Mouse (Mus musculus): ENCODE measurements around the gene Tmem189. TPM values are rescaled to one million over a fixed set of nuclear protein-coding genes. Genes with fewer than 3 reads are reported as not detected.

Tmem189 gene
- polyA plus RNA-seq, 1 experiment from 2014 or later, result 53.8 TPM

- Histone ChIP-seq H3K27ac (no peak overlapping the region), H3K9me3 (no peaks in the 10 kb centered on the region), H3K4me1 (peaks cover 17% of the 10 kb centered on the region), H3K4me3 (no peak overlapping the region), H3K36me3 (no peaks in the 10 kb centered on the region), H3K27me3 (ENCODE audit: insufficient read depth, poor library complexity, severe bottlenecking) (no peaks in the 10 kb centered on the region)
- WGBS, result 62% methylated on average over 4 of the region's 4 CpGs
- no peak for DNase-seq (ENCODE audit: low spot score)
Measured at GRCm38 (mm10) chr2:167669398-167669797, 20.2 kb downstream of the Tmem189 start.

GRCm38 (mm10) chr2:167668426-167668825, 21.2 kb downstream of the Tmem189 start:
- Histone ChIP-seq H3K36me3 (no peaks in the 10 kb centered on the region), H3K4me3 (no peak overlapping the region), H3K27me3 (ENCODE audit: insufficient read depth, poor library complexity, severe bottlenecking) (no peaks in the 10 kb centered on the region), H3K4me1 (peaks cover 17% of the 10 kb centered on the region), H3K27ac (no peak overlapping the region), H3K9me3 (no peaks in the 10 kb centered on the region)
- DNase-seq (ENCODE audit: low spot score), result no peak
- WGBS, result 75% methylated on average over 5 of the region's 5 CpGs

GRCm38 (mm10) chr2:167665972-167666713, 23.5 kb downstream of the Tmem189 start:
- Histone ChIP-seq H3K36me3 (no peaks in the 10 kb centered on the region), H3K4me1 (peaks cover 13% of the 10 kb centered on the region), H3K27ac (no peak overlapping the region), H3K4me3 (no peak overlapping the region), H3K9me3 (no peaks in the 10 kb centered on the region), H3K27me3 (ENCODE audit: insufficient read depth, poor library complexity, severe bottlenecking) (peaks cover 6% of the 10 kb centered on the region; the same call in 1 of the 2 replicates)
- no peak for DNase-seq (ENCODE audit: low spot score)
- 82% methylated on average over 18 of the region's 18 CpGs for WGBS

GRCm38 (mm10) chr2:167662713-167663112, 26.9 kb downstream of the Tmem189 start:
- WGBS, result 45% methylated on average over 6 of the region's 6 CpGs
- peak overlapping the region; percentile 84; the same call in 1 of the 2 replicates for H3K4me3 ChIP-seq
- DNase-seq (ENCODE audit: low spot score), result no peak

GRCm38 (mm10) chr2:167661270-167662203, 28.1 kb downstream of the Tmem189 start, which contains the start of gene Gm20431:
Gene Gm20431, minus strand, starts transcription at chr2:167661496.
- DNase-seq (ENCODE audit: low spot score), result peak; percentile 95
- H3K4me1 ChIP-seq, result peaks cover 50% of the 10 kb centered on the region
- WGBS, result 2% methylated on average over 109 of the region's 110 CpGs

More at GRCm38 (mm10) chr2:167662713-167663112, 26.9 kb downstream of the Tmem189 start:
- peaks cover 2% of the 10 kb centered on the region for H3K36me3 ChIP-seq
- no peaks in the 10 kb centered on the region for H3K9me3 ChIP-seq
- H3K27me3 ChIP-seq (ENCODE audit: insufficient read depth, poor library complexity, severe bottlenecking), result peaks cover 6% of the 10 kb centered on the region; the same call in 1 of the 2 replicates
- peaks cover 43% of the 10 kb centered on the region for H3K4me1 ChIP-seq
- H3K27ac ChIP-seq, result peak overlapping the region; percentile 91; the same call in 1 of the 2 replicates

GRCm38 (mm10) chr2:167660611-167660971, 29.0 kb downstream of the Tmem189 start:
- Histone ChIP-seq H3K27me3 (ENCODE audit: insufficient read depth, poor library complexity, severe bottlenecking) (peaks cover 6% of the 10 kb centered on the region; the same call in 1 of the 2 replicates), H3K4me3 (peak overlapping the region; percentile 84), H3K4me1 (peaks cover 50% of the 10 kb centered on the region), H3K27ac (peak overlapping the region; percentile 91), H3K9me3 (no peaks in the 10 kb centered on the region), H3K36me3 (peaks cover 8% of the 10 kb centered on the region)
- WGBS, result 1% methylated on average over 12 of the region's 12 CpGs
- no peak for DNase-seq (ENCODE audit: low spot score)

More at GRCm38 (mm10) chr2:167661270-167662203, 28.1 kb downstream of the Tmem189 start, which contains the start of gene Gm20431:
- Histone ChIP-seq H3K4me3 (peak within 1 kb of the TSS; percentile 84), H3K27ac (peak within 1 kb of the TSS; percentile 91), H3K9me3 (no peaks in the 10 kb centered on the region), H3K36me3 (peaks cover 8% of the 10 kb centered on the region), H3K27me3 (ENCODE audit: insufficient read depth, poor library complexity, severe bottlenecking) (peaks cover 6% of the 10 kb centered on the region; the same call in 1 of the 2 replicates)

GRCm38 (mm10) chr2:167659847-167660610, 29.6 kb downstream of the Tmem189 start:
- Histone ChIP-seq H3K4me3 (peak overlapping the region; percentile 84), H3K4me1 (peaks cover 50% of the 10 kb centered on the region), H3K27ac (peak overlapping the region; percentile 91; the same call in 1 of the 2 replicates), H3K27me3 (ENCODE audit: insufficient read depth, poor library complexity, severe bottlenecking) (peaks cover 6% of the 10 kb centered on the region; the same call in 1 of the 2 replicates), H3K36me3 (peaks cover 8% of the 10 kb centered on the region), H3K9me3 (no peaks in the 10 kb centered on the region)
- 24% methylated on average over 13 of the region's 13 CpGs for WGBS
- DNase-seq (ENCODE audit: low spot score), result no peak

GRCm38 (mm10) chr2:167659177-167659846, 30.3 kb downstream of the Tmem189 start:
- H3K27ac ChIP-seq, result peak overlapping the region; percentile 91; the same call in 1 of the 2 replicates
- H3K4me3 ChIP-seq, result peak overlapping the region; percentile 84
- 69% methylated on average over 10 of the region's 10 CpGs for WGBS
- peaks cover 15% of the 10 kb centered on the region for H3K36me3 ChIP-seq
- peaks cover 6% of the 10 kb centered on the region; the same call in 1 of the 2 replicates for H3K27me3 ChIP-seq (ENCODE audit: insufficient read depth, poor library complexity, severe bottlenecking)
- no peak for DNase-seq (ENCODE audit: low spot score)
- H3K9me3 ChIP-seq, result no peaks in the 10 kb centered on the region
- H3K4me1 ChIP-seq, result peaks cover 50% of the 10 kb centered on the region

- no peak overlapping the region for H3K27ac ChIP-seq
- no peak overlapping the region for H3K4me3 ChIP-seq
- WGBS, result 38% methylated on average over 11 of the region's 11 CpGs
- no peaks in the 10 kb centered on the region for H3K9me3 ChIP-seq
- H3K36me3 ChIP-seq, result peaks cover 21% of the 10 kb centered on the region
- DNase-seq (ENCODE audit: low spot score), result no peak
- H3K4me1 ChIP-seq, result peaks cover 53% of the 10 kb centered on the region
- H3K27me3 ChIP-seq (ENCODE audit: insufficient read depth, poor library complexity, severe bottlenecking), result peaks cover 6% of the 10 kb centered on the region; the same call in 1 of the 2 replicates
Measured at GRCm38 (mm10) chr2:167658712-167659111, 30.9 kb downstream of the Tmem189 start.

- H3K36me3 ChIP-seq, result peaks cover 28% of the 10 kb centered on the region
- peaks cover 56% of the 10 kb centered on the region for H3K4me1 ChIP-seq
- DNase-seq (ENCODE audit: low spot score), result no peak
- no peaks in the 10 kb centered on the region for H3K9me3 ChIP-seq
- H3K27ac ChIP-seq, result no peak overlapping the region
- H3K4me3 ChIP-seq, result no peak overlapping the region
- WGBS, result 86% methylated on average over 4 of the region's 4 CpGs
- H3K27me3 ChIP-seq (ENCODE audit: insufficient read depth, poor library complexity, severe bottlenecking), result peaks cover 6% of the 10 kb centered on the region; the same call in 1 of the 2 replicates
Measured at GRCm38 (mm10) chr2:167657973-167658372, 31.6 kb downstream of the Tmem189 start.

- H3K36me3 ChIP-seq, result peaks cover 39% of the 10 kb centered on the region
- no peak overlapping the region for H3K4me3 ChIP-seq
- no peaks in the 10 kb centered on the region for H3K9me3 ChIP-seq
- 78% methylated on average over 16 of the region's 16 CpGs for WGBS
- H3K27me3 ChIP-seq (ENCODE audit: insufficient read depth, poor library complexity, severe bottlenecking), result no peaks in the 10 kb centered on the region
- H3K4me1 ChIP-seq, result peaks cover 61% of the 10 kb centered on the region
- peak overlapping the region; percentile 38; the same call in 1 of the 2 replicates for H3K27ac ChIP-seq
- no peak for DNase-seq (ENCODE audit: low spot score)
Measured at GRCm38 (mm10) chr2:167656629-167657478, 32.8 kb downstream of the Tmem189 start.
